Mouse (Mus musculus) kidney, adult 11 months (tissue): Measurements from ENCODE around the gene Srl.
"Not testable (repeated sequence)": the region's sequence is repeated elsewhere in the genome, so short reads cannot be mapped to it uniquely, and the experiment has no call there.

Experiments used
- DNase-seq: peaks from one replicate; pipeline ENCODE4 v3.0.0; 2022

Srl gene

DNA sequence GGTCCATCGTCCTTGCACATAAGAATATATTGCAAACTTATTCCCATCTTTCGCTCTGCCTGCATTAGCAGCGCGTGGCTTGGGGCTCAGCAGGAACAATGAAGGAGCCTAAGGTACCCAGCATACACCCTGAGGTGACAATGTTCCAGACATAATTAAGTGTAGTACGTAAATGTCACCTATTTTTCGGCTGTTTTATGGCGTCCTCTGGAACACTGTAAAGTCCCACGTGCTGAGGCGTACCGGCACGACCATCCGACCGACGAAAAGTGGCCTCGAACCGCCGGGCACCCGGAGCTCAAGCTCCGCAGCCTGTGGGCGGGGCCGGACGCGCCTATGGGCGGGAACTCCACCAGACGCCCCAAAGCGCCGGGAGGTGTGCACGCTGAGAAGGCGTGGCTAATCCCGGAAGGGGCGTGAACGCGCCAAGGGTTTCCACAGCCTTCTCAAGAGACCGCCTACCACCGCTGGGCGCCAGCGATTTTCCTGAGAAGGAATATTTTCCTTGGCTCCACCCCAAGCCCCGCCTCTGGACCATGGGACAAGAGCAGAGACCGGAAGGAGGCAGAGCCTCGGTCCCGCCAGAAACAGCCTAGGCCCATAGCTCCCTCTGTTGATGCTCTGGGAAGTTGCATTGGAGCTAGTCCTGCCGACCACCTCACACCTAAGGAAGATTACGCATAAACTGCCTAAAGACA is at the start of gene Srl:
TSS of gene Srl (minus strand) at position 316 of the 698 bp plus-strand sequence.
- DNase-seq, result peak; percentile 100

DNA sequence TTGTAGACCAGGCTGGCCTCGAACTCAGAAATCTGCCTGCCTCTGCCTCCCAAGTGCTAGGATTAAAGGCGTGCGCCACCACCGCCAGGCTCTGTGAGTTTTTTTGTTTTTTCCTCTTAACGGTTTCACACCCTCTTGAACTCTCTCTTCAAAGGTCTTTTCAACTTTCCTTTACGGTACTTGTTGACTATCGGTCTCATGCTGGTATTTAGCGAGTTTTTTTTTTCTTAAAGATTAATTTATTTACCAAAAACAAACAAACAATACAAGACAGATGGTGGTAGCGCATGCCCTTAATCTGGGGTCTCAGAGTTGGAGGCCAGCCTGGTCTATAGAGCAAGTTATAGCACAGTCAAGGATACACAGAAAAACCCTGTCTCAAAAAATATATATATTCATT is 48.6 kb upstream of the Srl start:
- DNase-seq, result no peak

DNA sequence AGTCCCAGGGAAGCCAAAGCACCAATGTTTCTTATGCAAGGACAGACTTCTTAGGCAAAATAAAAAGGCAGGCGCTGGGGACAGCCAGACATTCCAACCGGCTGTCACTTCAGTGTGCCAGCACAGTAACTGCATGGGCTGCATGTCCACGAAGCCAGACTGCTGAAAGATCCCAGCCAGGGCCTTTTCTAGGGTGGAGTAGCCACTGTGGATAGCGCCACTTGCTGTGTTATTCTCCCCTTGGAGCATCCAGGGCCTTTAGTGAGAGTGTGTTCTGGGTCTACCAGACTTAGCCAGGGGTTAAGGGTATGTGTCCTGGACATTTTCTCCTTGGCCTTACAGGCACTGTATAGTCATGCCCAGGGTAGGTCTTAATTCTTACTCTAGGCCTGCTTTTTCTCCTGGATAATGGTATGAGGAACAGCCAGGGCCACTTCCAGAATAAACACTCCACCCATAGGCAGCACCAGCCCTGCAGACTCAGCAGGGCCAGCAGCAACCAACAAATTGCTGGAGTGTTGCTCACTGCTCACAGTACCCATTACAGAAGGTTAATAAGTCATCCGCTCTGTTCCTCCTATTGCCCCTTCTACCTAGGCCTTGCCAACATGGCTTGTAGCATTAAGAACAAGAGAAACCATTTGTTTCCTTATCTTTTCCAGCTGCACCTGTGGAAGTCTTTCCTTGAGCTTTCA is 46.0 kb upstream of the Srl start:
- peak; percentile 82 for DNase-seq

DNA sequence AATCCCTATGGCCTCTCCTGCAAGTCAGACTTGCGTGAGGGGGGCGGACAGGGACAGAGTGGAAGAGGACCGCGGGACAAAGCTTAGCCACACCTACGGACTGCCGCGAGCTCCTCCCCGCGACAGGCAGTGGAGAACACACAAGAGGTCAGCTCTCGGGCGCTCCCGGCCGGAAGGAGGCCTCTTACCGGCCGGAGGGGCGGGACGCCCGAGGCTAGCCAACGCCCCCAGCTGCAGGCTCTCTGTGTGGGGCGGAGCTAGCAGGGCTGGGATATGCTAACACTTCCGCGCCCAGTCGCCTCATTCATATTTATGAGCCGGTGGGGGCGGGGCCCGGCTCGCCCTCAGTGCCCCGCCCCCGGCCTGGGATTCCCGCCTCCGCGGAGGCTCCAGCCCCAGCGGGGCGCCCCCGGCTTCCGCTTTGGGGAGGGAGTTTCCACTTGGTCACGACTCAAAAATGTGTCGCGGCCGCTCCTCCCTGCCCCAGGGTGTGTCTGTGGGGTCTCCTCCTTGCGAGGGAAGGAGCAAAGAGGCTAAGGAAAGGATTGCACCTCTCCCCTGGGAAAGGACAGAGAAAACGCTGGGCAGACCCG is 45.0 kb upstream of the Srl start:
- DNase-seq, result peak; percentile 99

DNA sequence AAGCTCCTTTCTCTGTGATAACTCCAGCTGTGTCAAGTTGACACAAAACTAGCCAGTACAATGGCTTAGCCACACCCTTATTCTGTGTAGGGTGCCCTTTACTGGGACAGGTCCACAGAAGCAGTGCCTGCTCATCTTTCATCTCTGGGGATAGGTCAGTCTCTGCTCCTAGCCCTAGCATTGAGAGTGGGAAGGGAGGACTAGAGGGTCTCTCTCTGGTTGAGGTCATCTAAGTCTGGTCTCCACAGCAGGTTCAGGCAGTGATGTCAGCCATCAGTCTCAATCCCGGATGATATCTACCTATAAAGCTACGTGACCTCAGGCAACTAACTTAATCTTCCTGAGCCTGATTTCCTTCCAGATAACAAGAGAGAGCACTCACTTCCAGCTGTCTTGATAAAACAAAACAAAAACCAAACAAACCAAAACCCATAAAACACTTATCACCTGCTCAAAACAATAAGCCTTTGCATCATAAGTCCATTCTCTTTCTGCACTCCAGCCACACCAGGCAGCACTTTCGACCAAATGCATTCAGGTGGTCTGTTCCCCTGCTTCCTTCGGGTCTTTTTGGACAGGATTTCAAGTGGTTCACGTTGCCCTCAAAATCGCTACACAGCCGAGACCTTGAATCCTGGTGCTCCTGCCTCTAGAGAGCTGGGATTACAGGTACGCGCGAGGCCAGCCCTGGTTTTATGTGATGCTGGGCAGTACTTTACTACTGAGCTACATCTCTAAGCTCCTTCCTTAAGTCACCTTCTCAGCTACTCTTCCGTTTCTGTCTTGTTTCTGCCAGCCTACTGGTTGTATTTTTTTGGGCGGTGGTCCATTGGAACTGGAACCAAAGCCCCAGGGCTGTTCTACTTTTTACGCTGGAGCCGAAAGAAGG is 44.3 kb upstream of the Srl start:
- no peak for DNase-seq

DNA sequence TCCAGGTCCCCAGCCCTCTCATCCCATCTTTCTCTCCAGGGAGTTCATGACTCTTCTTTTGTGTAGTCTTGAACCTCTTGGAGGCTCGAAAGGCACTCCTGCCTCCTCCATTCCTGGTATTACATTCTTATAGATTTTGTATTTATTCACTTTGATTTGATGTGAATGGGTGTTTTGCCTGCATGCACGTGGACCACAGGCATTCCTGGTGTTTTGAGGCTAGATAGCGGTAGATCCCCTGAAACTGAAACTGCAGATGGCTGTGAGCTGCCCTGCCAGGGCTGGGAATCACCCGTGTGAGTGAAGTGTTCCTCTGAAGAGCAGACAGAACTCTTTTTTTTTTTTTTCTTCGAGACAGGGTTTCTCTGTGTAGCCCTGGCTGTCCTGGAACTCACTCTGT is 42.8 kb upstream of the Srl start:
- no peak for DNase-seq

DNA sequence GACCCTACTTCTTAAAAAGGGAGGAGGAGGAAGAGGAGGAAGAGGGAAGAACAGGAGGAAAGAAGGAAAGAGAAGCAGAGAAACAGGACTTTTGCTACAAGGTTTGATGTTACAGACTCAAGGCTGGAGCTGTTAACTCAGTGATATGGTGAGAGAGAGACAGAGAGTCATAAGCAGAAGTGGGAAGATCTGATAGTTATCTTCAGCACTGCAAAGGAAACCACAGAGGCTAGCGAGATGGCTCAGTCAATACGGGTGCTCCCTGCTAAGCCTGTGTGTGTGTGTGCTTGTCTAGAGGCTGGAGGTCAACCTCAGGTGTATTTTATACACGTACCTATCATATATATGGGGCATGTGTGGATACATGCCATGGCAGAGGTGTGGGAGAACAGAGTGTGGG is 42.2 kb upstream of the Srl start:
- DNase-seq, result no peak

DNA sequence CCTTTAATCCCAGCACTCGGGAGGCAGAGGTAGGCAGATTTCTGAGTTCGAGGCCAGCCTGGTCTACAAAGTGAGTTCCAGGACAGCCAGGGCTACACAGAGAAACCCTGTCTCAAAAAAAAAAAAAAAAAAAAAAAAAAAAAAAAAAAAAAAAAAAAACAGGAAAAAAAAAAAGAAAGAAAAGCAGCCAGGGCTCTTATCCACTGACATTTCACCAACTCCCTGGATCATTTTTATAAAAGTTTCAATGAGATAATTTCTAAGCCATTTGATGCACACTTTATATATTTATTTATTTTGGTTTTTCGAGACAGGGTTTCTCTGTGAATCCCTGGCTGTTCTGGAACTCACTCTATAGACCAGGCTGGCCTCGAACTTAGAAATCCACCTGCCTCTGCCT is 39.6 kb upstream of the Srl start:
- not testable (repeated sequence) for DNase-seq

DNA sequence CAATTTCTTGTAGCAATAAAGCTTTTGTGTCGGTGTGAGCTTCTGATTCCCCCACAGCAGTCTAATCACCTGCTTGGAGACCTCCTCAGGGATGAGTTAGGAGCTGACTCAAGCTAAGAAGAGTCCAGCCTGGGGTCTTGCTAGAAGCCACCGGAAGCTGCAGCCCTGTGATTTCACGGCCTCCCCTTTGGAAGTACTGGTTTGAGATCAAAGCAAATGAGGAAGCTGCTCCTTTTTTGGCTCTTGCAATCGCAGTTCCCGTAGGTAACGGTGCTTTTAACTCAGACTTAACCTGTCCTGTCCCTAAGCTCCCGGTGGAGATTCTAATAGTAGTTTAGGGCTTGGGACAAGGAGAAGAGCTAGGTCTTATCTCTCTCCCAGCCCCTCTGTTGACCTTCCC is 37.0 kb upstream of the Srl start:
- DNase-seq, result no peak

DNA sequence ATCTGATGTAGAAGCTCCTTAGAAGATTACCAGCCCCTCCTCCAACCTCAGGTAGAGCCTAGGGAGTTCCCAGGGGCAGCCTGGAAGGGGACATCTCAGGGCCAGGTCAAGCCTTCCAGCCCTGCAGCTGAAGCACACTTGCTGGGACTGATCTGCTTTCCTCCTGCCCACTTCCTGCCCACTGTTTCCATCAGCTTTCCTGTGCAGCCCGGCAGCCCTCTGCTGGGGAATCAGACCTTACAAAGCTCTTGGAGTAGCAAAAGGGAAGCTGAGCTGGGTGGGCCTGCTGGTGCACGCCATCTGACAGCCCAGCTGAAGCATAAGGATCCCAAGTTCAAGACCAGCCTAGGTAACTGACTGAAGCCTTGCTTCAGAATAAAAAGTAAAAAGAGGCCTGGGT is 35.3 kb upstream of the Srl start:
- DNase-seq, result no peak

DNA sequence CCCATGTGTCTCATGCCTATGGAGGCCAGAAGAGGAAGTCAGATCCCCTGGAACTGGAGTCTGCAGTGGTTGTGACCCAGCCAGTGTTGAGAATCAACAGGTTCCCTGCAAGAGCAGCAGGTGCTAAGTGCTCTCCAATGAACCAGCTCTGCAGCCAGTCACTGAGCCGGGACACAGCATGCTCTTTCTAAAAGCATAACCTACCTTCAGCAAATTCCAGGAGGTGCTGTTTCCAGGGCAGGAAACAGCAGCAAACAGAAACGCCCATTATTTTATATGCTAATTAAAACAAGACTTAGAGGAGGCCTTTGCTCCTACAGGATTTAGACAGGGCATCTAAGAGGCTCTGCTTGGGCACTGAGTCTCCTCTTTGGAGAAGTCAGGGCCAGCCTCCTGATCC is 34.4 kb upstream of the Srl start:
- DNase-seq, result no peak

DNA sequence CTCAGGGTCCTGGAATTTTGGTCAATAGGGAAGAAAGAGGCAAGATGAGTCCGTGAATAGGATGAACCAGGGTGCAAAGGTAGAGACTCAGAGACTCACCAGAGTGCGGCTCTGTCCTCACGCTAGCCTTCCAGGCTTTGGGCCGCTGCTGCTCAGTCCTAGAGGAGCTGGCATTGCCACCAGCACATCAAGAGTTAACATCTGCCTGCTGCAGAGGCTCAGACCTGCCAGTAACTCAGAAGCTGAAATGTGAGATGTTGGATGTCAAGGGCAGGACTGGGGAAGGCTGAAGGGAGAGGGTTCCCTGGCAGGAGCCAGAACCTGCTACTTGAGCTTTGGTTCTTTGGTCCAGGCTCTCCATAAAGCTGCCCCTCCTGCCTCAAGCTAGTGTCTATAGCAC is 29.1 kb upstream of the Srl start:
- DNase-seq, result no peak

DNA sequence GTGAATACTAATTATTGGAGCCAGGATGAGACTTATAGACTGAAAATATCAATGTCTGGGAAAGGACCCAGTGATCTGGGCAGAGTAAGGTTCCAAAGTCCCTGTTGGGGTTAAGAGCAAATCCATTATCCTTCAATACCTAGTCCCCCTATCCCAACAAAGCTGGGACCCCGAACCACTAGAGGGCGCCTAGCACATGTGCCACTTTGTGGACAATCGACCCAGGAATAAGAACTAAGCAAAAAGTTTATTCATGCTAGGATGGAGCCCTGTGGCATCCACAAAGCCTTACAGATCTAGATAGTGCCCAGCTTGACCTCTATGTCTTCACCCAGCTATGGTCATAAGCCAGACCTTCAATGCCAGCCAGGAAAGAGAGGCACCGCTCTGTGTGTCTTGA is 26.3 kb upstream of the Srl start:
- DNase-seq, result peak; percentile 74

DNA sequence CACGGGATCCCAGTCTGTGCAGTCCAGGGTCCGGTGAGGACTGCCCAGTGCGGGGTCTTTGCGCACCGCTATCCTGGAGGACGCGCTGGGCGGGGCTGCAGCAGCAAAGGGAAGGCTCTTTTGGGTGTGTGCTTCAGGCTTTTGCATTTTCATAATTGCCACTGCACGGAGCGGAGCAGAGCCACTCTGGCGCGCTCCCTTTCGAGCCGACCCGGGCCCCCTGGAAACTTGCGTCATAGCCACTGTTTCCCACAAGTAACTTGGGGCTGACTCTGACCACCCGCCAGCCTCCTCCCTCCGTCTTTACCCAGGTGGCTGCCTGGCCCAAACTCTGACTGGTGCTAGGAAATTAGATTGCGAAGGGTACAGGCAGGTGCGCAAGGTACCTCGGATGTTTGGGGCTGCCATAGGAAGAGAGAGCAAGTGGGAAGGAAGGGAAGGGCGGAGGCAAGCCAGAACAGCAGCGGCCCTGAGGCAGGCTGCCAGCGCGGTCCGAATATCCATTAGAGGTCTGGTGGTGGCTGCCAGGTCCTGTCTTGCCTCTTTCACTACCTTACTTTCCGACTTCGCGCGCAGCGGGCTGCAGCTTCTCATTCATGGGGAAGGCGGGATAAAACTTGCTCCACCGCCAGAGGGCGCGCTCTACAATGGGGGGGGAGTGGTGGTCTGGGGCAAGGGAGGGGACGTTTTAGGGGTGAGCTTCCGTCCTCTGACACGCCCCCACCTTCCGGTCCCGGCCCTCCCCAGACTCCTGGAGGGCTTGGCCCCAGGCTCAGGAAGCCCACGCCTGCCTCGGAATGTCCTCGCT is 18.7 kb upstream of the Srl start:
- DNase-seq, result peak; percentile 74

DNA sequence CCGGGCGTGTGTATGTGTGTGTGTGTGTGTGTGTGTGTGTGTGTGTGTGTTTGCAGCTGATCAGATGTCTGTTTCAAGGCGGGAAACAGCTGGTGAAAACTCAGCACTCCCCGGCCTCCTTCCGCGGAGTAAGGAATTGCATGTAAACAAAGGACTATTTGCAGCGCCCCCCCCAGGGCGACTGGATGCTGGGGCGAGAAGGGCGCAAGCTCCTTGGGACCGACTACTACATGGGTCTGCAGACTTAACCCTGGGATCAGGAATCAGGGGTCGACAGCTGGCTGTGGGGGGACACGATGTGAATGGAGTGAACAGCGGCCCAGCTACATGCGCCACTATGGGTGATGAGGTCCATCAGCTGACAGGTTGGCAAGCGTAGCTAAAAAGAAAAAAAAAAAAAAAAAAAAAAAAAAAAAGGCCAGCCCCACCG is 18.1 kb upstream of the Srl start, which contains the start of gene Tfap4:
TSS of gene Tfap4 (minus strand) at position 140 of the 430 bp plus-strand sequence.
- peak; percentile 91 for DNase-seq

DNA sequence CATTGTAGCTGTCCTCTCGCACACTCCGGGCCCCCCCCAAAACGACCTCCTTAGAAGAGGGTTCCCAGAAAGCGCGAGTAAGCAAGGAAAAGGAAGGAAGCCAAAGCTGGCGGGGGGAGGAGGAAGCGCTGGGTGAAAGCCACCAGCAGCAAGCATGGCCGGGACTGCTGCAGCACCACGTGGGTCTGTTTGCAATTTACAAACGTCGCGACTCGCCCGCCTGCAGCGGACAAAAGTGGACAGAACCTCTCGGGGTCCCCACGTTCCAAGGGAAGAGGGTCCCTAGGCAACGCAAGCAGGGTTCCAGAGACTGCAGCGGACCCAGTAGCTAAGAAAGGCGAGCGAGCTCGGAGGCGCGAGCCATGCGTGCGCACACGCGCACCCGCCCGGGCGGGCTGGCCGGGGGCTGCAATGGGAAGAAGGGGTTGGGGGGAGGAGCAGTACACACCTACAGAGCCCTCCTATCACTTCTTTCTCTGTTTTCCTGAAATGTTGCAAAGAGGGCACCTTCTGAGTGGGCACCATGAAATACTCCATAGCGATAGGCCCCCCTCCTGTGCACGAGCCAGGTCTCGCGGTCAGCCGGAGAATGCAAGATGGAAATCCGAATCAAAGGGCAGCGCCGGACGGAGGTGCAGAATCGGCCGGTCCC is 17.5 kb upstream of the Srl start:
- DNase-seq, result peak; percentile 75

DNA sequence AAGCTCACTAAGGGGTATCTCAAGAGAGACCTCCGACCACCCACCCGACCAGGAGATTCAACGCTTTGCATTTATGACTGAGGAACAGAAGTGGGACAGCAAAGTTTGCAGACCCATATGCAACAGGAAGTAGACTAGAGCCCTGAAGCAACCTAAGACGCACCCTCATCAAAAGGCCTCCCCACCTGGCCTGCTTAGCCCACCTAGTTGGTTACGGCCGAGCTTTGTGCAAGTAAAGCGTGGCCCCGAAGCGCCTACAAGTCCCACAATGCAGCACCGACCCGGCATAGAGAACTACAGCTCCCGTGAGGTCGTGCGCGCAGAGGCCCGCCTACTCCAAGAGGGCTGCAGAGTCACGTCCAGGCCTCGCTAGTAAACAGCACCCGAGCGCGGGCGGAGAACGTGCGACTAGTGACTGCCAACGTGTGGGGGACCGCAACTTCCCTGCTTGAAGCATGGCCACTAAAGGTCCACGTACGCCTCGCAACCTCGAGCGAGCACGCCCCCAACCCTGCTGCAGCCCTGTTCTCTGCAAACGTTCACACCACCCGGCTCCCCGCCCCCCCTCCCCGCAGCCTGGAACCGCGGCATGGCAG is 16.9 kb upstream of the Srl start:
- peak; percentile 93 for DNase-seq

DNA sequence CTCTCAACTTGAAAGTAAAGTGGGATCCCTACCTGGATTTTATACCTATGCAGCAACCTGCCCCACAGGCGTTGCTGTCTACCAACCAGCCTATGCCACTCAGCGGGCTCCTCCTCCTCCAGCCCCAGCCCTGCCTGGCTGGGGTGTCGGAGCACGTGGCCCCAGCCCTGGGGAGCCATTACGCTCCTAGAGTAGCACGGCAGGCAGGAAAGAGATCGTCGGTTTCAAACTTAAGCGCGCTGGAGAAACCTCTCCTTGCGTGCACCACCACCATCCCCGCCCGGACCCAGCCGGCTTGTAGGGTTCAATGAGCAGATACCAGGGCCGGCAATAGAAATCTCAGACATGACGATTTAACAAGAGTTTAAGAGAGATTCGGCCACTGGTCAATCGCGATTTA is 16.3 kb upstream of the Srl start:
- DNase-seq, result peak; percentile 87

DNA sequence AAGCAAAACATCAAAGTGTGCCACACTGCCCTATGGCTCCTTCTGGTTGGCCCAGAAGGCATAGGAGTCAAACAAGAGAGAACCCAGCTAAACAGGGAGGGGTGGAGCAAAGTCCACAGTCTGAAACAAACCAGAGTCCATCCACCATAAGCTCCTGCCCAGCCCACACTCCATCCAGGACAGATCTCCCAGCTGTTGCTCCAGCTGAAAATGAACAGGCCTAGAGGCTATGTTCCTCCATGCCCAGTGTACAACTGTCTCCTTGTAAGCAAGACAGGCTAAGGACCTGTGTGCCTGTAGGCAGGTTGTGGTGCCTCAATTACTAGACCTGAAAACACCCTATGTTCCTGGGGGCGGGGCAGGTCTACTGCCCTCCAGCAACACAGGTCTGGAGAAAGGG is 15.5 kb upstream of the Srl start:
- peak; percentile 80 for DNase-seq

DNA sequence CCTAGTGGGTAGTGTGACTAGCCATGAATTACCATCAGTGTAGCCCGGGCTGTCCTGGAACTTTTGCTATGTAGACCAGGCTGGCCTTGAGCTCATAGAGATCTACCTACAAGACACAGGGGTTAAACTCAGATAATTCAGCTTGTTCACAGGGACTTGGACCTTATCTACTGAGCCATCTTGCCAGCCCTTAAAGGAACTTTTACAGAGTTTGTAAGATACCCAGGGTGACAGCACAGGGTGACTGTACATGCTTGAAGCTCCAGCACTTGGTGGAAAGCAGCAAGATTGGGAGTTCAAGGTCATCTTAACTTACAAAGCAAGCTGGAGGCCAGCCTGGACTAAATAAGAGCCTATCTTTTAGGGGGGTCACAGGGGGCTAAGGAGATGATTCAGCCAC is 13.9 kb upstream of the Srl start:
- DNase-seq, result no peak

DNA sequence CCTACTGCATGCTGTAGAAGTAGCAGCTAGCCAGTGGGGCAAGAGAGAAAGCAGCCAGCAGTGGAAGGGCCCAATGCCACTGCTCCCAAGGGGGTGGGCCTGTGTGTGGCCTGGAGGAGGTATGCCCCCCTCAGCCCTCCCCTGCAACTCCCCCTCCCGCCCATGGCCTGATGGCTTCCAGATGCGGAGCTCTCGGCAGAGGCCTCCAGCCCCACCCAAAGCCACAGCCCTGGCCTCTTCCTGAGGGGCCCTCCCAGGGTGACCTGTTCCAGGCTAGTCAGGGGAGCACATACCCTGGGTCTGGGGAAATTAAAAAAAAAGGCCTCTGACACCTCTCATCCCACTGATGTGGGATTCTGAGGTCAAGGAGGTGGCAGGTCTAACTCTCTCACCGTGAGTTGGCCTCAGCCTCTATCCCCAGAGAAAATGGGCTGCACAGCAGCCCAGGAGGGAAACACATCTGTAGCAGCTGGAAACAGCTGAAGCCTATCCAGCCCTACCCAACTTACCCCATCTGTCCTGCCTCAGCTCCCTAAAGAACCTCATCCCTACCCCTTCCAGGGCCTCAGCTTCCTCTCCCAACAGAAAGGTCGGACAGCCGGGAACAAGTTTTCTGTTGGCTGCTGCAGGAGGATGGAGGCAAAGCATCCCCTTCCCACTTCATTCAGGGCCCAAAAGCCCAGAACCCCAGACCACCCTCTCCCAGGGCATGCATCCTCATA is 11.4 kb upstream of the Srl start:
- DNase-seq, result no peak
